Mouse (Mus musculus): Measurements from ENCODE around the gene Dhdds.
"Not testable (repeated sequence)": the region's sequence is repeated elsewhere in the genome, so short reads cannot be mapped to it uniquely, and the experiment has no call there.

Dhdds gene

GRCm38 (mm10) chr4:134005581-134006358, 5.1 kb upstream of the Dhdds start:
- in situ Hi-C loops (cut with MboI, MseI) = no loop called here

GRCm38 (mm10) chr4:134002903-134003302, 2.2 kb upstream of the Dhdds start:
- in situ Hi-C loops (cut with MboI, MseI) = no loop called here

GRCm38 (mm10) chr4:134002246-134002645, 1.5 kb upstream of the Dhdds start:
- in situ Hi-C loops (cut with MboI, MseI) = no loop called here

GRCm38 (mm10) chr4:134001710-134002109, 992 bp upstream of the Dhdds start:
- in situ Hi-C loops (cut with MboI, MseI) = no loop called here

GRCm38 (mm10) chr4:133994697-133995096, 6.0 kb downstream of the Dhdds start:
- in situ Hi-C loops (cut with MboI, MseI) = no loop called here

- in situ Hi-C loops (cut with MboI, MseI) = no loop called here
Observed at GRCm38 (mm10) chr4:133991087-133991660, 9.5 kb downstream of the Dhdds start.

- in situ Hi-C loops (cut with MboI, MseI) = no loop called here
Observed at GRCm38 (mm10) chr4:133990035-133990434, 10.7 kb downstream of the Dhdds start.

GRCm38 (mm10) chr4:133988289-133988688, 12.4 kb downstream of the Dhdds start:
- in situ Hi-C loops (cut with MboI, MseI) = not testable (repeated sequence)

- in situ Hi-C loops (cut with MboI, MseI) = no loop called here
Observed at GRCm38 (mm10) chr4:133982936-133983335, 17.8 kb downstream of the Dhdds start.

- in situ Hi-C loops (cut with MboI, MseI) = no loop called here
Observed at GRCm38 (mm10) chr4:133980496-133980895, 20.2 kb downstream of the Dhdds start.

- in situ Hi-C loops (cut with MboI, MseI) = no loop called here
Observed at GRCm38 (mm10) chr4:133978021-133978711, 22.6 kb downstream of the Dhdds start.

GRCm38 (mm10) chr4:133971741-133972140, 29.0 kb downstream of the Dhdds start:
- in situ Hi-C loops (cut with MboI, MseI) = loop anchor here in 1 of 2 experiments (5.0 kb wide), 1 partner anchor 49 kb away; no protein-coding TSS in a partner anchor

GRCm38 (mm10) chr4:133970876-133971275, 29.8 kb downstream of the Dhdds start:
- in situ Hi-C loops (cut with MboI, MseI) = loop anchor here in 1 of 2 experiments (5.0 kb wide), 1 partner anchor 49 kb away; no protein-coding TSS in a partner anchor

- in situ Hi-C loops (cut with MboI, MseI) = loop anchor here in 1 of 2 experiments (5.0 kb wide), 1 partner anchor 48 kb away; no protein-coding TSS in a partner anchor
Observed at GRCm38 (mm10) chr4:133970196-133970595, 30.5 kb downstream of the Dhdds start.

GRCm38 (mm10) chr4:133969114-133969770, 31.5 kb downstream of the Dhdds start:
- in situ Hi-C loops (cut with MboI, MseI) = no loop called here

GRCm38 (mm10) chr4:133968150-133968921, 32.4 kb downstream of the Dhdds start, which contains the start of gene Hmgn2:
Gene Hmgn2, minus strand, starts transcription at chr4:133968650.
- in situ Hi-C loops (cut with MboI, MseI) = no loop called here

- in situ Hi-C loops (cut with MboI, MseI) = no loop called here
Observed at GRCm38 (mm10) chr4:133967866-133968149, 32.9 kb downstream of the Dhdds start.

GRCm38 (mm10) chr4:133967138-133967865, 33.4 kb downstream of the Dhdds start:
- in situ Hi-C loops (cut with MboI, MseI) = no loop called here

- in situ Hi-C loops (cut with MboI, MseI) = no loop called here
Observed at GRCm38 (mm10) chr4:133966271-133966940, 34.3 kb downstream of the Dhdds start.

GRCm38 (mm10) chr4:133962566-133962965, 38.2 kb downstream of the Dhdds start:
- in situ Hi-C loops (cut with MboI, MseI) = no loop called here

Measured in T-helper 17 cell (primary cell).